Mouse (Mus musculus) CH12.LX (cell line): Measurements from ENCODE around the gene Wdr95. TPM values are rescaled to one million over a fixed set of nuclear protein-coding genes. Genes with fewer than 3 reads are reported as not detected.

Experiments used
- DNase-seq: peaks from one replicate; pipeline ENCODE4 v3.0.0-alpha.2; 2013; ENCODE audit errors: extremely low read depth
- H3K27ac ChIP-seq: 2 replicates; pipeline ENCODE4 v1.5.1; 2012; ENCODE audit warnings: low read depth, mild to moderate bottlenecking, control low read depth, moderate library complexity; ENCODE audit not compliant: insufficient read depth
- H3K27me3 ChIP-seq: replicated peaks from 2 replicates; pipeline ENCODE3; 2012; ENCODE audit warnings: inconsistent platforms
- H3K36me3 ChIP-seq, 2 experiments: replicated peaks in 1 of 2; 2 replicates each; pipeline versions ENCODE3 to v1.6.1; 2012; ENCODE audit warnings: inconsistent platforms in 1 of 2, low read length in 1 of 2, mild to moderate bottlenecking in 1 of 2, mixed read lengths in 1 of 2, moderate library complexity in 1 of 2; ENCODE audit not compliant: control insufficient read depth in 1 of 2, insufficient read depth in 1 of 2
- H3K4me1 ChIP-seq, 2 experiments: 2 replicates each; pipeline ENCODE4 v1.6.1; 2012; ENCODE audit warnings: inconsistent platforms in 1 of 2, moderate library complexity in 1 of 2; ENCODE audit not compliant: insufficient read depth in 2 of 2, control insufficient read depth in 1 of 2
- H3K4me2 ChIP-seq: 2 replicates; pipeline ENCODE4 v1.6.1; 2012; ENCODE audit warnings: low read depth, mild to moderate bottlenecking, control low read depth; ENCODE audit not compliant: poor library complexity, insufficient read depth, severe bottlenecking
- H3K4me3 ChIP-seq, 3 experiments: fragments of 150-350 bp in 1 of 3; sonication (generic) in 1 of 3; replicated peaks in 1 of 3; 2 replicates each; pipeline versions ENCODE3 to v1.5.1; 2011 to 2012; ENCODE audit warnings: low read depth in 2 of 3, low read length in 2 of 3, mild to moderate bottlenecking in 2 of 3, moderate library complexity in 2 of 3, control low read depth in 1 of 3, improper control_type of control experiment in 1 of 3, inconsistent platforms in 1 of 3, mixed read lengths in 1 of 3; ENCODE audit not compliant: poor library complexity in 1 of 3
- H3K79me2 ChIP-seq: replicated peaks from 2 replicates; pipeline ENCODE4 v1.6.1; 2012; ENCODE audit warnings: mild to moderate bottlenecking, moderate library complexity; ENCODE audit not compliant: control insufficient read depth, poor library complexity, insufficient read depth, severe bottlenecking; ENCODE audit errors: extremely low read depth
- H3K9ac ChIP-seq: 2 replicates; pipeline ENCODE4 v1.6.1; 2012; ENCODE audit warnings: low read depth, mild to moderate bottlenecking, control low read depth, moderate library complexity; ENCODE audit not compliant: insufficient read depth
- H3K9me3 ChIP-seq: replicated peaks from 2 replicates; pipeline ENCODE3; 2012; ENCODE audit warnings: low read length, inconsistent platforms, mixed read lengths
- BHLHE40 ChIP-seq: IDR thresholded peaks from 2 replicates; pipeline ENCODE4 v1.6.1; 2011; ENCODE audit warnings: mild to moderate bottlenecking, low read depth, low read length, improper control_type of control experiment
- CTCF ChIP-seq, 2 experiments: IDR thresholded peaks in 1 of 2; conservative IDR thresholded peaks in 1 of 2; 2 replicates each; pipeline ENCODE4 v1.5.1; 2011 to 2012; ENCODE audit warnings: low read depth in 2 of 2, low read length in 2 of 2, improper control_type of control experiment in 1 of 2, inconsistent platforms in 1 of 2, mild to moderate bottlenecking in 1 of 2, moderate library complexity in 1 of 2
- E2F4 ChIP-seq: IDR thresholded peaks from 2 replicates; pipeline ENCODE4 v1.6.1; 2011; ENCODE audit warnings: low read depth, low read length, improper control_type of control experiment; ENCODE audit not compliant: insufficient replicate concordance
- ELF1 ChIP-seq: IDR thresholded peaks from 2 replicates; pipeline ENCODE4 v1.6.1; 2014; ENCODE audit warnings: low read depth, mild to moderate bottlenecking, inconsistent platforms, low read length, improper control_type of control experiment
- HCFC1 ChIP-seq: IDR thresholded peaks from 2 replicates; pipeline ENCODE4 v1.6.1; 2012; ENCODE audit warnings: low read depth, mild to moderate bottlenecking, inconsistent platforms, low read length, improper control_type of control experiment
- JUND ChIP-seq: conservative IDR thresholded peaks from 2 replicates; pipeline ENCODE4 v1.6.1; 2011; ENCODE audit warnings: low read depth, low read length, improper control_type of control experiment
- KAT2A ChIP-seq: IDR thresholded peaks from 2 replicates; pipeline ENCODE4 v1.6.1; 2012; ENCODE audit warnings: low read length, improper control_type of control experiment, inconsistent platforms; ENCODE audit not compliant: insufficient replicate concordance
- MAX ChIP-seq: IDR thresholded peaks from 2 replicates; pipeline ENCODE4 v1.6.1; 2011; ENCODE audit warnings: low read length, improper control_type of control experiment
- MAZ ChIP-seq: IDR thresholded peaks from 2 replicates; pipeline ENCODE4 v1.6.1; 2012; ENCODE audit warnings: low read depth, mild to moderate bottlenecking, inconsistent platforms, low read length, improper control_type of control experiment, moderate library complexity
- POLR2A ChIP-seq: IDR thresholded peaks from 2 replicates; pipeline ENCODE4 v1.6.1; 2011; ENCODE audit warnings: low read depth, mild to moderate bottlenecking, improper control_type of control experiment, low read length
- POLR2AphosphoS2 ChIP-seq: IDR thresholded peaks from 2 replicates; pipeline ENCODE4 v1.6.1; 2011; ENCODE audit warnings: low read depth, low read length, improper control_type of control experiment
- RAD21 ChIP-seq: IDR thresholded peaks from 2 replicates; pipeline ENCODE4 v1.6.1; 2011; ENCODE audit warnings: low read depth, mild to moderate bottlenecking, low read length, improper control_type of control experiment, moderate library complexity
- SMC3 ChIP-seq: IDR thresholded peaks from 2 replicates; pipeline ENCODE4 v1.6.1; 2011; ENCODE audit warnings: low read depth, low read length, improper control_type of control experiment
- TBP ChIP-seq: conservative IDR thresholded peaks from 2 replicates; pipeline ENCODE4 v1.6.1; 2011; ENCODE audit warnings: low read depth, low read length, improper control_type of control experiment
- TCF12 ChIP-seq: IDR thresholded peaks from 2 replicates; pipeline ENCODE4 v1.6.1; 2014; ENCODE audit warnings: low read depth, mild to moderate bottlenecking, inconsistent platforms, low read length, improper control_type of control experiment
- USF1 ChIP-seq: IDR thresholded peaks from 2 replicates; pipeline ENCODE4 v1.6.1; 2014; ENCODE audit warnings: low read depth, mild to moderate bottlenecking, inconsistent platforms, low read length, improper control_type of control experiment
- dilution Hi-C: fragments of 300-500 bp; cut with MboI; formaldehyde crosslinking; loops from 2 replicates; pipeline ENCODE4 v1.14.3; 2020; ENCODE audit warnings: low sequenced_read_pairs; ENCODE audit not compliant: extremely low pct_unique_long_range_greater_than_20kb, extremely low pct_ligation_motif_present
- in situ Hi-C: fragments of 300-500 bp; cut with MboI; formaldehyde crosslinking; loops from 3 replicates; pipeline ENCODE4 v1.14.3; 2019; ENCODE audit warnings: low sequenced_read_pairs, low pct_ligation_motif_present, low pct_unique_long_range_greater_than_20kb, mixed read lengths
- polyA plus RNA-seq: library from polyadenylated mRNA; unstranded; fragments of >175 nt; gene quantifications from 2 replicates; pipeline ENCODE4 v1.2.1, GENCODE M21; 2012; ENCODE audit warnings: low read depth; ENCODE audit not compliant: insufficient read length
- total RNA-seq, 2 experiments: library from RNA; depleted of rRNA; stranded (reverse); fragments of 300-350 nt in 1 of 2; fragments of >200 nt in 1 of 2; gene quantifications; 2 replicates each; pipeline ENCODE4 v1.2.3; 2012 to 2014

Gene Wdr95
- total and polyA plus RNA-seq, 3 experiments, result not detected

DNA sequence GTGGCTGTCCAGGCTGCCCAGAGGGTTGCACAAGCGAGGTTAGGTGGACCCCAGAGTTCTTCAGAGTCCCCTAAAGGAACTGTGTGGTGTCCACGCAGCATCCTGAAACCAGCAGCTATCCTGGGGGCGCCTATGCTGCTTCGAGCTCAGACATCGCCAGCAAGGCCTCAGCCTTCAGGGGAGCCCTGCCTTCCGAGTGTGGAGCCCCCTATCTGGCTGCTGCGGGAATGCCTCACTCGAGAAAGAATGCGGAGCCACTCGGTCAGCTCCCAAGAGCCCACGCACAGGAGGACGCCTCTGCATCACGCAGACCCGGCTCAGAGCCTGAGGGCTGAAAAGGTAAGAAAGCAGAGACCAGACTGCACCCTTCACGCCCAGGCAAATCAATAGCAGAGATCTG is 38.2 kb upstream of the Wdr95 start:
- dilution Hi-C loops, result no loop called here
- Histone ChIP-seq H3K9me3 (peaks cover 9% of the 10 kb centered on the region), H3K4me2 (no peak overlapping the region)

GRCm38 (mm10) chr5:149495655-149496054 is 32.8 kb upstream of the Wdr95 start:
- Histone ChIP-seq H3K9me3 (peaks cover 5% of the 10 kb centered on the region), H3K9ac (no peak overlapping the region), H3K79me2 (no peaks in the 10 kb centered on the region), H3K4me1 (peaks cover 4 to 26% of the 10 kb centered on the region in 2 experiments; a peak in 3 of 4 replicates), H3K4me2 (no peak overlapping the region), H3K27me3 (no peaks in the 10 kb centered on the region), H3K36me3 (no peaks in the 10 kb centered on the region), H3K4me3 (no peak overlapping the region), H3K27ac (no peak overlapping the region)
- dilution Hi-C loops (no loop called here), in situ Hi-C loops (no loop called here)
- TF ChIP-seq TBP, result no peak
- no peak for TF ChIP-seq HCFC1
- no peak for TF ChIP-seq RAD21
- TF ChIP-seq POLR2A, result no peak
- TF ChIP-seq MAX, result no peak
- no peak for TF ChIP-seq BHLHE40
- TF ChIP-seq TCF12, result no peak
- TF ChIP-seq MAZ, result no peak
- TF ChIP-seq JUND, result no peak
- no peak for TF ChIP-seq CTCF (conservative IDR thresholded peaks at IDR 0.05 in 1 of 2, IDR thresholded peaks at IDR 0.05 in 1 of 2; ENCODE audit: low read depth in 2 of 2, low read length in 2 of 2)
- no peak for TF ChIP-seq KAT2A
- no peak for TF ChIP-seq SMC3
- TF ChIP-seq E2F4, result no peak
- no peak for TF ChIP-seq USF1
- DNase-seq, result no peak

More for the DNA sequence above, 38.2 kb upstream of the Wdr95 start:
- DNase-seq, result no peak
- in situ Hi-C loops, result no loop called here
- no peak overlapping the region for H3K9ac ChIP-seq
- H3K36me3 ChIP-seq, result no peaks in the 10 kb centered on the region
- H3K79me2 ChIP-seq, result no peaks in the 10 kb centered on the region
- H3K27me3 ChIP-seq, result no peaks in the 10 kb centered on the region
- TF ChIP-seq POLR2AphosphoS2 (no peak), ELF1 (no peak)
- H3K27ac ChIP-seq, result no peak overlapping the region
- H3K4me1 ChIP-seq, result peaks cover 4 to 33% of the 10 kb centered on the region in 2 experiments; a peak in 3 of 4 replicates
- no peak overlapping the region for H3K4me3 ChIP-seq
